Mouse (Mus musculus): Measurements from ENCODE around the gene Gabbr2.

The Gabbr2 gene

GRCm38 (mm10) chr4:46806876-46807275 lies 184.8 kb downstream of the Gabbr2 start:
- no peak for DNase-seq

- peak; percentile 83 for DNase-seq
Observed at GRCm38 (mm10) chr4:46805910-46806309, 185.8 kb downstream of the Gabbr2 start.

GRCm38 (mm10) chr4:46802386-46802785 lies 189.3 kb downstream of the Gabbr2 start:
- no peak for DNase-seq

- no peak for DNase-seq
Observed at GRCm38 (mm10) chr4:46799904-46800303, 191.8 kb downstream of the Gabbr2 start.

GRCm38 (mm10) chr4:46795707-46796106 lies 196.0 kb downstream of the Gabbr2 start:
- DNase-seq, result no peak

GRCm38 (mm10) chr4:46794583-46794982 lies 197.1 kb downstream of the Gabbr2 start:
- peak; percentile 79 for DNase-seq

GRCm38 (mm10) chr4:46792280-46793026 lies 199.2 kb downstream of the Gabbr2 start:
- DNase-seq, result peak; percentile 66

- no peak for DNase-seq
Observed at GRCm38 (mm10) chr4:46791268-46791951, 200.3 kb downstream of the Gabbr2 start.

- DNase-seq, result no peak
Observed at GRCm38 (mm10) chr4:46790609-46791267, 200.9 kb downstream of the Gabbr2 start.

GRCm38 (mm10) chr4:46784430-46785049 lies 207.1 kb downstream of the Gabbr2 start:
- DNase-seq, result no peak

- no peak for DNase-seq
Observed at GRCm38 (mm10) chr4:46781109-46781508, 210.6 kb downstream of the Gabbr2 start.

GRCm38 (mm10) chr4:46775959-46776358 lies 215.7 kb downstream of the Gabbr2 start:
- no peak for DNase-seq

- DNase-seq, result no peak
Observed at GRCm38 (mm10) chr4:46774652-46775051, 217.0 kb downstream of the Gabbr2 start.

GRCm38 (mm10) chr4:46773243-46773642 lies 218.4 kb downstream of the Gabbr2 start:
- DNase-seq, result no peak

- DNase-seq, result no peak
Observed at GRCm38 (mm10) chr4:46772591-46772990, 219.1 kb downstream of the Gabbr2 start.

- peak; percentile 58 for DNase-seq
Observed at GRCm38 (mm10) chr4:46771116-46771515, 220.6 kb downstream of the Gabbr2 start.

- DNase-seq, result no peak
Observed at GRCm38 (mm10) chr4:46770635-46771034, 221.0 kb downstream of the Gabbr2 start.

GRCm38 (mm10) chr4:46770090-46770489 lies 221.6 kb downstream of the Gabbr2 start:
- no peak for DNase-seq

GRCm38 (mm10) chr4:46766326-46766725 lies 225.3 kb downstream of the Gabbr2 start:
- no peak for DNase-seq

- DNase-seq, result no peak
Observed at GRCm38 (mm10) chr4:46759838-46760237, 231.8 kb downstream of the Gabbr2 start.

- DNase-seq, result no peak
Observed at GRCm38 (mm10) chr4:46758340-46759041, 233.2 kb downstream of the Gabbr2 start.

- DNase-seq, result no peak
Observed at GRCm38 (mm10) chr4:46754407-46755194, 237.1 kb downstream of the Gabbr2 start.

All from right cerebral cortex, postnatal 25 days (tissue).